Mouse (Mus musculus) kidney, postnatal 10 days (tissue): ENCODE measurements at regions not wholly inside any gene's neighbourhood (a gene's known extent, or its start where the extent isn't known, plus 50 kb on each side); places are given as distances from the start of the nearest gene placed in this dataset.

Experiments used
- DNase-seq: peaks from one replicate; pipeline ENCODE4 v3.0.0; 2021; ENCODE audit warnings: mixed read lengths

DNA sequence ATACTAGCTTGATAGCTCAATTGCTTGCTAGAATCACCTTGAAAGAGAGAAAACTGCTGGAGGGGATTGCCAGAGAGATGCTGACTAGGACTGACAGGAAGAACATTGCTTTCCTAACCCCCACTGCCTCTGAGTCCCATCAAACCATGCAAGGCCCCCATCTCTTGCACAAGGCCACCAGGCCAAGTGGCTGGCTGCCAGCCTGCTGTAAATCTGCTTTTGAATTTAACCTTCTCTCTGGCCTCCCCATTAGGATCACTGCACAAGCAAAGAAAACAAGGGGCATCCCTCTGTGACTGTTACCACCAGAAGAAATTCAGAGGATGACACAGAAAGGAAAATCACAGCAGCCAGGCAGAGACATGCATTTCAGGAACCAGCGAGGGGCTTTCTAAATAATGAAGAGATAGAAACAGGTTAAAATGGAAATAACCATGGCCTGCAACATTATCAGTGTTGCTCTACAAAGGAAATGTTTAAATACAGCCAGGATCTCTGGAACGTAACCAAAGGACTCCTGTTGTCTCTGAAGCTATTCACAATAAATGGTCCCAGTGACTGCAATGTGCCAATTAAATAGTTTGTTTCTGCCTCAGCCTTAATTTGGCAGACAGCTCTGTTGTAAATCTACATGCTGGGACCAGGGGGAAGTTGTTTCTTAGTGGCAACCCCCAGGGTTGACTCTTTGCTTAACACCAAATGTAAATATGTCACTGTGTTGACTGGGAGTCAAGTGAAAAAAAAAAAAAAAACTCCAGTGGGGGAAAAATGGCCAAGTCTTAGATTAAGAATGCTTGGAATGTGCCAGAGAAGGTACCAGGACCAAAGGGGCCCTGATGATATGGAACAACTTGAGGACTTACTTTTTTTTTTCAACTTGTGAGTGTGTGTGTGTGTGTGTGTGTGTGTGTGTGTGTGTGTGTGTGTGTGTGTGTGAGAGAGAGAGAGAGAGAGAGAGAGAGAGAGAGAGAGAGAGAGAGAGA is 233.9 kb upstream of the Epha4 start:
- peak; percentile 79 for DNase-seq

DNA sequence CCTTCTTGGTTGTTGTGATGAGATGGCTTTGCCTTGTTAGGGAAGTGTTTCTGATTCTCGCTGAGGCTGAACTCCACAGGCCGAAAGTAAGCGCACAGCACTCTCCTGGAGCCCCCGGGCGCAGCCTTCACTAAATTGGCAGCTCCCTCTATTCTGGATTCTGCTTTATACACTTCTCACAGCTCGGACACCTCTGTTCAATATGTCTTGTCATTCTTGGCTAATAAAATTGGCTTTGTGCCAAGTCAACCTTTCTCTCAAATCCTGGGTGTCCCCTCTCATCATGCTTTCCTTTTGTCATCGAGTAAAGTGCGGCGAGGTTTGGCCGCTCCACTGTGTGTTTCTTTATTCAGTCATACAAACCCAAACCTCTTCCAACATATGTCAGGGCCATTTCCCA is 217.2 kb upstream of the Epha4 start:
- no peak for DNase-seq

DNA sequence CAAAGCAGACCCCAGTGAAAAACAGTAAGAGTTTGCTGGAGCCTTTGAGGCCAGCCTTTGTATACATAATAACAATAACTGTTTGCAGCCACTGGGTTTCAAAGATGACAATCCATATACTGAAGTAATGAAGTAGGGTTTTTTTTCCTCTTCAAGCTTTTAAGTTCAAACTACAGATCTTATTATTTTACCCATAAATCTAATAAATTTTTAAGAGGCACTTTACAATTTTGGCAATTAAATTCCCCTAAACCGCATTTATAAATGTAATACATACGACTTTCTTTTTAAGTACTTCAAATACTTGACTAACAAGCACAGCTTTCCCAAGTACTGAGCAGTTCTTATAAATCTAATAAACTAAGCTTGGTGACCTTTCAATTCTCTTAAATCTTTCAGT is 212.7 kb upstream of the Epha4 start:
- DNase-seq: no peak

DNA sequence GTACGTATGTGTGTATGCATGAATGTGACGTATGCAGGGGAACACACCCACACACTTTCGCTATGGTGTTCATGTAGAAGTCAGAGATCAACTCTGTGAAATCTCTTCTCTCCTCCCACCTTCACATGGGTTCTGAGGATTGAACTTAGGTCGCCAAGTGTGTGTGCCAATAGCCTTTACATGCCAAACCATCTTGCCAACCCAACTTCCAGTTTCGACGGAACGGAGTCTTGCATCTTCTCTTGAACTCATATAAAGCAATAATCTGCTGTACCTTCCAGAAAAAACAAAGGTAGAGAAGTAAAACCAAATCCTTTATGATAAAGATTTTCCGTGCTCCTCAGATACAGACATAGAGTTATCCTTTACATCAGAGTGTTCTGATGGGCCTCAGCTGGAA is 208.4 kb upstream of the Epha4 start:
- DNase-seq: no peak

GRCm38 (mm10) chr1:77720859-77721258 is 206.0 kb upstream of the Epha4 start:
- DNase-seq: no peak

DNA sequence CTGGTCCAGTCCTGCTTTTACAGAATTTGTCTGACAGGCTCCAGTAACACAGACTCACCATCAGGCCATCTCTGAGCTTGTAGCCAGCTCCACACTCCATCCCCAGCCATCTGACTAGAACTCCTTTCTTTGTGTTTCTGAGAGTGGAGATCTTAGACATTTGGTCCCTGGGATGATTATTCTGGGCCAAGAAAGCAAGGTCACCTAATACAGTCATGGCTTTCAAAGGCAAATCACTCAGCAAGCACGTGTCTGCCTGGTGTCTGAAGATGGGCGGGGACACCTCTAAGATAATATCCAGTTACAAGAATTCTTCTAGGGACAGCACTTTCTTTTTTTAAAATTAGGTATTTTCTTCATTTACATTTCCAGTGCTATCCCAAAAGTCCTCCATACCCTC is 198.1 kb upstream of the Epha4 start:
- no peak for DNase-seq

DNA sequence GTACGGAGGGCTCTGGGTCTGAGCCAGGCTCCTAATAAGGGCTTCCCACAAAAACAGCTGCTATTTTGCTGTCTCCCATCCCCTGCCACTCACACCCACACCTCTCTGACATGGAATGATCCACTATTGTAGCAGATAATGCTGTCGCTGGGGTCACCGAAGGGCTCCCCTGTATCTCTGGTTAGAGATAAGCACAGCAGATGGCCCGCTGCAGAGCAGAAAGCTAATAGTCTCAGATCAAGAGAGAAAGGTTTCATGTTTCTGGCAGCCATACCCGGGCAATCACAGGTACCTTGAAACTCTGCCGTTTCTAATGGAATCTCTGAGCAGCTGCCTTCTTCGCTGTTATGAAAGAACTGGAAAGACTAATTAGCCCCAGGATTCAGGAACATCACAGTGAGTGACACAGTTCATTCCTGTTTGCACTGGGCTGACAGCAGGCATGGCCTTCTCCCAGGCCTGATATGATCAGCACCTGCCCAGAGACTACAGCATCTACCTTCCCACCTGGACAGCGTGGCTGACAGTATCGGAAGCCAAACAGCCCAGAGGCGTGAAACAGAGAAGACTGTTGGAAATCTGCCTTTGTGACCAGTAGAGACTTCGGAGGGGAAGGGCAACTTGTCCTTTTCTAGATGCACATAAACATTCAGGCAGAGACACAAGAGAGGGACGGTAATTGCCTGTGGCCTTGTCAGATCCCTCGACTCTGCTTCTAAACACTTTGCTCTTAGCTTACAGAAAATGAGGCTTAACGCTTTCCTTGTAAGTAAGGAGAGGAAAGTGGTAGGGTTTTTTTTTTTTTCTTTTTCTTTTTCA is 193.5 kb upstream of the Epha4 start:
- no peak for DNase-seq

DNA sequence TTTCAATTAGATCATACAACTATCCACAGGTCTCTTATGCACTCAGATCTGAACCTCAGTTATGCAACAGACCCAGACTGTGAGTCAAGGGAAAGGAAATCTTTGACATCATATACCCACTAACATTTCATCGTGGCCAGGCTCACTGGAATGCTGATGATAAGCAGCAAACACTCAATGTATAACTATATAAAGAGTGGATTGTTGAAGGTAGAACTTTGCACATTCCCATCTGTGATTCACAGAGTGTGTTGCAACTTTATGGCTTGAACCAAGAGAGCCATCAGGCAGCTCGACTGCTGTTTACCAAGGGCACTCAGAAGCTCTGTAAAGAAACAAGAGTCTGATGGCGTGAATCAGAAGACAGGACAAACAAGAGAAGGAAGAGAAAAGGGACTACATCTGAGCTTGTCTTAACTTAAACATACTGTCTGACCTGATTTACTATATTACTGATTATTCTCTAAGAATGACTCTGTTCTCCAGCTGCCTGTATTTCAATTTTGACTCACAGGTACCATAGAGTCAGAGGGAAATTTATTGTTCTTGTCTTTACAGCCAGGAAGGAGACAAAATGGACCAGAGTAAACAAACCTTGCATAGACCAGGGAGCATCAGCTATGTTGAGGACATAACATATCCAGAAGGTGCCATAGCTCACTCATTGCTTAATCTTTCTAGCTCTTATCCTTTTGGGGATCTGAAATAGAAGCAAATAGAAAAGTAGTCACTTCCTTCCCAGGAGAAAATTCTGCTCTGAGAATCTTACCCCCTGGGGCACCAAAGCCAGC is 180.5 kb upstream of the Epha4 start:
- DNase-seq: no peak

- DNase-seq: peak; percentile 8
These were observed 148.5 kb upstream of the Epha4 start for GRCm38 (mm10) chr1:77663345-77663744.

DNA sequence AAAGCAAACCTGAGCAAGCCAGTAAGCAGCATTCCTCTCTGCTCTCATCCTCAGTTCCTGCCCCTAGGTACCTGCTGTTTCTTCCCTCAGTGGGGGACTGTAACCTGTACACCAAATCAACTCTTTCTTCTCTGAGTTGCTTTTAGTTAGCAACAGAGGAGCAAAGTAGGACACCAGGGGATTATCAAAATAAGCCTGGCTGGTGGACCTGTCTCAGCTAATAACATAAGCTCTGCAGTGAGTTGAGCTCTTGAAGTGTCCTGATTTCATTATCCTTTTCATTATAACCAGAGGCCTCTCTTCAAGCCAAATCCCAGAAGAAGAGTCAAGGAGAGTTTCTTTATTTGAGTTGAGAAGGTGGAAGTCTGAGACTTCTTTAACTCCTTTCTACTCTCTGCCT is 145.5 kb upstream of the Epha4 start:
- DNase-seq: no peak

DNA sequence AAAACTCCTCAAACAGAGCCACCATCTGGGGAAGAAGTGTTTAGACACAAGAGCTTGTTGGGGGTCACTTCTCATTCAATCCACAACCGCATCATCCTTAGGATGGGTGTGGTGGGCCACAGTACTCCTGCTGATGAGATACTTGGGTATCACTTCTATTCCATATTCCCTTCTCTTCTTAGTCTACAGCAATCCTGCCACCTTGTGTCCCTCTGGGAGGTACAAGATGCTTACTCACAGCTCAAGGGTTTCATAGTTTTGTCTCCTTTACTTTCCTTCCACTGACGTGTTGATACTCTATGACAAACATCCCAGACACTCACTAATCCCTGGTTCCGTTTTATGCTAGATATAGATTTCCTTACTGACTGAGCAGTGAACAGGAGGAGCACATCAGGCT is 122.1 kb upstream of the Epha4 start:
- DNase-seq: no peak

DNA sequence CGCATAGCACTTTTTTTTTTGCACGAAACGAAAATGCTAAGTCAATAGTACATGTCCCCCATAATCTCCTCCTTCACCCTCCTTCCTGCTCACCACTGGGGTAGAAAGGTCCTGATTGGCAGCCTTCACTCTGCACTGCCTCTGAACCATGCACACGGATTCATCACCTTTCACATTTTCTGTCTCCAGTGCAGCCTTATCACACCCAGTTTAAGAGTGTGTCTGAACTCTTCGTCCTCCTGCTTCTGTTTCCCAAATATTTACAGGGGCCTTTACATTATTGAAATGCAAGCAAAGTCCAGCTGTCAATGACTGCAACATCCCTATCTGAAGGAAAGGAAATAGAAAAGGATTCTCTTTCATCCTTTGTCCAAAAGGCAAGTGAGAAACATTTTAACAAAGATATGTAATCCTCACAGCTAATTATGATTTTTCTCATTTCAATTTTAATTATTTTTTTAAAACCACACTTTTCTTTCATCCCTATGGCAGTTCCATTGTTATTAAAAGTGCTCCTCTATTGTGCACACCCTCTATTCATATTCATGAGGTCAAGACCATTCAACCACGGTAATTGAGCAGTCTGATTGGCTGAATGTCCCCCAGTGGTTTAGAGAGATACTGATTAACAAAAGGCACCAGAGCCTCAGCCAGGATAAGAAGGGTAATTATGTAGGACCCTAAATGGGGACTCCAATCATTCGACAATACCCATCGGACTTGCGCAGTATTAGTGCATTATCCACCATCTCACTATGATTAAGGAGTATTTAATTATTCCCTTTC is 114.8 kb upstream of the Epha4 start:
- DNase-seq: no peak

GRCm38 (mm10) chr1:77628861-77629260 is 114.0 kb upstream of the Epha4 start:
- DNase-seq: no peak

DNA sequence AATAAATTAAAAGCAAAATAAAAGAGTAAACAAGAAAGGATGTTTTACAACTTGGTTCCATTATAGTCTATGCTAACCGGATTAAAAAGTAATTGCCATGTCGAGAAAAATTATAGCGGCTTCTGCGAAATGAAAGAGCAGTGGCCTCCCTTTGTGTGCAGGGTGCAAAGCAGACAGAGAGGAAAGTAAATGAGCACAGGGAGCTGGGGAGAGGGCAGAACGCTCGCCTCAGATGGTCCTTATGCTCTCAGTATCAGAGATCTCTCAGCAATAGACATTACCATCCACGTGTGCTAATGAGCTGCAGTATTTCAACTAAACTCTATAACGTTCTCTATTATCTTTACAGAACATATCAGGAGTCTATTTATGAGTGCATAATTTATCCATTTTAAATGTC is 102.6 kb upstream of the Epha4 start:
- DNase-seq: no peak

- no peak for DNase-seq
These were observed 85.6 kb upstream of the Epha4 start for GRCm38 (mm10) chr1:77600509-77600908.

DNA sequence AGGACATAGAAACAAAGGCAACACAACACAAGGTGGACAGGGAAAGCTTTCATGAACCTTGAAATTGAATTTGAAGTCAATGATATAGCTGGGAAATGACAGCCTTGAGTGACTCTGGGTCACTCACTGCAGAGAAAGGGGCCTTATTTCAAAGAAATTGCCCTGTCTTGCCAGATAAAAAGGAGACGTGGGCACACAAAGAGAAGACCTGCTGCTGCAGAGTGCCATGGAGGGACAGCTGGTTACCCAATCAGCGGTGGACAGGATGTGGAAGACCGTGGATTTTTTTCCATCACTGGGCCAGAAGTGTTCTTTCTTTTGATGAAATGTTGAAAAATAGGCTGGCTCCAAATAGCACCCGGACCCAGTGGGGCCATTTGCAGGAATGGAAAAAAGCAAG is 77.8 kb upstream of the Epha4 start:
- no peak for DNase-seq

- DNase-seq: no peak
These were observed 77.4 kb upstream of the Epha4 start for GRCm38 (mm10) chr1:77592248-77592647.

GRCm38 (mm10) chr1:77589423-77589822 is 74.5 kb upstream of the Epha4 start:
- DNase-seq: no peak

DNA sequence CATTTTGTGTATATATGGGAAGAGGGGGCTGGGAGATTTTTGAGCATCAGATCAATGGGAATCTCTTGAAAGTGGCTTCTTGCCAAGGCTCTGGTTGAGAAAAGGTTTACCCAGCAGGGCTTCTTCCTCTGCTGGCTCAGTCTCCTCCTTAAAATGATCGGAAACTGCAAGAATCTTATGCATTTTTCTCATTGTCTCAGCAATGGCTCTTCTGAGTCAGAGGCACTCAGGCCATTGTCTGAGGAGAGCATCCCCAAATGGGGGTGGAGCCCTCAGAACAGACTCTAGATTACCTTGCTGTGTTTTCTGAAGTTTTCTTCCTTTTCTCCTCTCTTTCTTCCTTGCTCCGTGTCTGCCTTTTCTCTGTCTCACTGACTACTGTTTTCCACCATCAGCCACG is 70.6 kb upstream of the Epha4 start:
- DNase-seq: no peak

DNA sequence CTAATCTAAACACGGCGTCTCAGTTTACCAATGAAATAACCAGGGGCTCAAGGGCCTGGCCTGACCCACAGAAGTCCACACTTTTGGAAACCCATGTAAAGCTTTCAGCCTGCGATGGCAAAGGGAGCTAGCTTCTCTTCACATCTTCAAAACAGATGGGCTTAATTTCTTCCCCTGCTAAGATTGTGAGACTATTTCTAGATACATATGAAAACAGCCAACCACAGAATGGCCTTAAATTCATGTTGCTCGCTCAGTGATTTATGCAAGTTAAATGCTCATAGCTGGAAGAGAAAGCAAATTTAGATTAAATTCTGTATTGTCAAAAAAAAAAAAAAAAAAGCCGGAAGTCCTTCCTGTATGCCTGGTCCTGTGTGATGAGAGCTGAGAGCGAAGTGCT is 53.2 kb upstream of the Epha4 start:
- no peak for DNase-seq

DNA sequence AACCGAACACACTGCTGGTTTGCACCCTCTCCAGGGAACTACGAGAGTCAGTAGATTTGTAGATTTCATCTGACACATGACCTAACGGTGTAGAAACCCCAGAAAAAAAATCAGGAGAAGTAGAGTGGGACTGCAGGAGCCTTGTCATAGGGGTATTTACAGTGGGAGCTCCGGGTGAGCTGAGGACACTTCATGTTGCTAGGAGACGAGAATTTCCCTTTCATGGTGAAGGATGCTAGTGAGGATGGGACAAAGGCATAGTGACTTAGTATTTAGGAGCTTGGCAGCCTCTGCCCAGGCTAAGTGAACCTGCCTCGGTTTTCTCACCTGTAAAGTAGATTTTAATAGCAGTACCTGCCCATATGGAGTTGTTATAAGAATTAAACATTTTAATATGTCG is 52.8 kb upstream of the Epha4 start:
- no peak for DNase-seq
